Mouse (Mus musculus) limb, embryonic 14.5 days (tissue): ENCODE measurements around the gene Acbd5. TPM values are rescaled to one million over a fixed set of nuclear protein-coding genes. Genes with fewer than 3 reads are reported as not detected.

Experiments used
- ATAC-seq: fragments of 200-750 bp; cut with Nextera tagmentation; 2 replicates; pipeline ENCODE4 v1.8.0; 2017; ENCODE audit warnings: low read depth, moderate number of reproducible peaks, moderate TSS enrichment; ENCODE audit not compliant: low FRiP score
- DNase-seq: peaks from one replicate; pipeline ENCODE4 v3.0.0-alpha.2; 2015; ENCODE audit warnings: low spot score
- H3K27ac ChIP-seq: fragments of 300-500 bp; sonication (generic); replicated peaks from 2 replicates; pipeline ENCODE4 v1.5.1; 2014; ENCODE audit warnings: low read depth, mild to moderate bottlenecking, low read length, moderate library complexity, mixed read lengths
- H3K27me3 ChIP-seq: fragments of 300-500 bp; sonication (generic); 2 replicates; pipeline ENCODE4 v1.6.1; 2014; ENCODE audit warnings: low read length, mixed read lengths; ENCODE audit not compliant: control insufficient read depth, insufficient read depth
- H3K36me3 ChIP-seq: fragments of 300-500 bp; sonication (generic); 2 replicates; pipeline ENCODE4 v1.6.1; 2014; ENCODE audit warnings: mild to moderate bottlenecking, low read length, moderate library complexity, mixed read lengths; ENCODE audit not compliant: control insufficient read depth, insufficient read depth
- H3K4me1 ChIP-seq: fragments of 300-500 bp; sonication (generic); 2 replicates; pipeline ENCODE4 v1.6.1; 2014; ENCODE audit warnings: antibody characterized with exemption, low read length, mixed read lengths; ENCODE audit not compliant: control insufficient read depth, insufficient read depth
- H3K4me2 ChIP-seq: fragments of 300-500 bp; sonication (generic); replicated peaks from 2 replicates; pipeline ENCODE4 v1.6.1; 2014; ENCODE audit warnings: low read depth, mild to moderate bottlenecking, low read length, moderate library complexity; ENCODE audit not compliant: severe bottlenecking
- H3K4me3 ChIP-seq: fragments of 300-500 bp; sonication (generic); replicated peaks from 2 replicates; pipeline ENCODE4 v1.5.1; 2014; ENCODE audit warnings: low read length
- H3K9ac ChIP-seq: fragments of 300-500 bp; sonication (generic); 2 replicates; pipeline ENCODE4 v1.6.1; 2014; ENCODE audit warnings: mild to moderate bottlenecking, low read depth, low read length, moderate library complexity; ENCODE audit not compliant: severe bottlenecking
- H3K9me3 ChIP-seq: fragments of 300-500 bp; sonication (generic); 2 replicates; pipeline ENCODE4 v1.6.1; 2016; ENCODE audit warnings: low read length; ENCODE audit not compliant: control insufficient read depth
- POLR2A ChIP-seq: fragments of 200-500 bp; IDR thresholded peaks from 2 replicates; pipeline ENCODE4 v1.8.0; 2012; ENCODE audit warnings: inconsistent platforms, mild to moderate bottlenecking, moderate library complexity, borderline replicate concordance; ENCODE audit not compliant: insufficient read depth, insufficient read length; ENCODE audit errors: extremely low read depth
- WGBS: fragments of 180-500 bp; shearing (Covaris S2); extraction: QIAGEN DNeasy Blood & Tissue Kit; methylation state at CpG from one replicate; pipeline ENCODE4 v1.1.7; 2014; 5-methylcytosine and 5-hydroxymethylcytosine counted together
- polyA plus RNA-seq, 2 experiments: library from polyadenylated mRNA; depleted of rRNA in 1 of 2; stranded (reverse) in 1 of 2; unstranded in 1 of 2; fragments of >200 nt; fragmentation: Nextera tagmentation in 1 of 2; extraction: Ambion mirVana in 1 of 2; gene quantifications; 2 replicates each; pipeline versions ENCODE4 v1.2.1 to v1.2.3; 2012 to 2014

Gene Acbd5
- polyA plus RNA-seq, 2 experiments, result 15.3 to 21.3 TPM

GRCm38 (mm10) chr2:23023714-23024282 is 44.2 kb upstream of the Acbd5 start:
- H3K27me3 ChIP-seq, result no peaks in the 10 kb centered on the region
- H3K36me3 ChIP-seq, result no peaks in the 10 kb centered on the region
- no peak for ATAC-seq
- no peak for TF ChIP-seq POLR2A
- WGBS, result 95% methylated on average over 4 of the region's 4 CpGs
- H3K4me3 ChIP-seq, result no peak overlapping the region
- no peak for DNase-seq
- no peak overlapping the region for H3K27ac ChIP-seq
- H3K4me1 ChIP-seq, result no peaks in the 10 kb centered on the region
- H3K4me2 ChIP-seq, result no peak overlapping the region
- no peaks in the 10 kb centered on the region for H3K9me3 ChIP-seq
- no peak overlapping the region for H3K9ac ChIP-seq

- DNase-seq (no peak), ATAC-seq (no peak)
- H3K4me1 ChIP-seq, result no peaks in the 10 kb centered on the region
- H3K27ac ChIP-seq, result no peak overlapping the region
- H3K36me3 ChIP-seq, result peaks cover 3% of the 10 kb centered on the region; the same call in 1 of the 2 replicates
- H3K4me3 ChIP-seq, result no peak overlapping the region
- TF ChIP-seq POLR2A, result no peak
- WGBS, result 83% methylated on average over 1 of the region's 1 CpGs
- no peak overlapping the region for H3K9ac ChIP-seq
- no peaks in the 10 kb centered on the region for H3K27me3 ChIP-seq
- H3K9me3 ChIP-seq, result no peaks in the 10 kb centered on the region
- H3K4me2 ChIP-seq, result no peak overlapping the region
Measured at GRCm38 (mm10) chr2:23026379-23026778, 41.6 kb upstream of the Acbd5 start.

GRCm38 (mm10) chr2:23028826-23029225 is 39.1 kb upstream of the Acbd5 start:
- Histone ChIP-seq H3K4me1 (no peaks in the 10 kb centered on the region), H3K36me3 (peaks cover 3% of the 10 kb centered on the region; the same call in 1 of the 2 replicates), H3K9ac (no peak overlapping the region), H3K27me3 (no peaks in the 10 kb centered on the region), H3K4me2 (no peak overlapping the region), H3K4me3 (no peak overlapping the region), H3K27ac (no peak overlapping the region), H3K9me3 (no peaks in the 10 kb centered on the region)
- ATAC-seq, result no peak
- DNase-seq, result no peak
- 85% methylated on average over 4 of the region's 4 CpGs for WGBS
- no peak for TF ChIP-seq POLR2A

- H3K36me3 ChIP-seq, result peaks cover 3% of the 10 kb centered on the region; the same call in 1 of the 2 replicates
- TF ChIP-seq POLR2A, result no peak
- no peak overlapping the region for H3K4me2 ChIP-seq
- no peak for ATAC-seq
- DNase-seq, result no peak
- H3K4me3 ChIP-seq, result no peak overlapping the region
- H3K9ac ChIP-seq, result no peak overlapping the region
- WGBS, result 99% methylated on average over 4 of the region's 4 CpGs
- no peaks in the 10 kb centered on the region for H3K9me3 ChIP-seq
- no peaks in the 10 kb centered on the region for H3K27me3 ChIP-seq
- H3K4me1 ChIP-seq, result no peaks in the 10 kb centered on the region
- no peak overlapping the region for H3K27ac ChIP-seq
Measured at GRCm38 (mm10) chr2:23030631-23031030, 37.3 kb upstream of the Acbd5 start.

- Histone ChIP-seq H3K9me3 (no peaks in the 10 kb centered on the region), H3K27ac (no peak overlapping the region), H3K4me1 (peaks cover 9% of the 10 kb centered on the region), H3K4me3 (no peak overlapping the region), H3K27me3 (no peaks in the 10 kb centered on the region), H3K4me2 (no peak overlapping the region), H3K36me3 (0 out of 2 replicates have a peak, but pooled peaks cover under 1% of the 10 kb centered on the region), H3K9ac (no peak overlapping the region)
- TF ChIP-seq POLR2A, result no peak
- DNase-seq (no peak), ATAC-seq (no peak)
- 72% methylated on average over 3 of the region's 3 CpGs for WGBS
Measured at GRCm38 (mm10) chr2:23034692-23035435, 33.1 kb upstream of the Acbd5 start.

GRCm38 (mm10) chr2:23035467-23035866 is 32.5 kb upstream of the Acbd5 start:
- Histone ChIP-seq H3K27ac (no peak overlapping the region), H3K4me1 (peaks cover 9% of the 10 kb centered on the region), H3K9ac (no peak overlapping the region), H3K4me3 (no peak overlapping the region), H3K36me3 (no peaks in the 10 kb centered on the region), H3K27me3 (no peaks in the 10 kb centered on the region), H3K9me3 (no peaks in the 10 kb centered on the region), H3K4me2 (no peak overlapping the region)
- no peak for TF ChIP-seq POLR2A
- ATAC-seq (no peak), DNase-seq (no peak)
- 94% methylated on average over 1 of the region's 1 CpGs for WGBS
